Mouse (Mus musculus): ENCODE data around the gene Kynu. TPM values are rescaled to one million over a fixed set of nuclear protein-coding genes. Genes with fewer than 3 reads are reported as not detected.
A peak's percentile ranks its signal among the peaks of the same experiment; 100 is the strongest.

Gene Kynu
- total RNA-seq, 2 experiments from 2014 or later = not detected

GRCm38 (mm10) chr2:43622844-43623243 is 67.7 kb downstream of the Kynu start:
- intact Hi-C loops (cut with DNase I) = loop anchor here (10.0 kb wide), 1 partner anchor 348 kb away; no protein-coding TSS in a partner anchor
- DNase-seq (ENCODE audit: low spot score in 2 of 2) = no peak

- intact Hi-C loops (cut with DNase I) = no loop called here
- no peak for DNase-seq (ENCODE audit: low spot score in 2 of 2)
Observed at GRCm38 (mm10) chr2:43631786-43632185, 76.7 kb downstream of the Kynu start.

- intact Hi-C loops (cut with DNase I) = no loop called here
- DNase-seq (ENCODE audit: low spot score in 2 of 2) = no peak
Observed at GRCm38 (mm10) chr2:43636498-43636897, 81.4 kb downstream of the Kynu start.

GRCm38 (mm10) chr2:43646962-43647361 is 91.8 kb downstream of the Kynu start:
- intact Hi-C loops (cut with DNase I) = no loop called here
- DNase-seq (ENCODE audit: low spot score in 2 of 2) = no peak

GRCm38 (mm10) chr2:43669588-43669987 is 114.5 kb downstream of the Kynu start:
- intact Hi-C loops (cut with DNase I) = no loop called here
- DNase-seq (ENCODE audit: low spot score in 2 of 2) = no peak

GRCm38 (mm10) chr2:43673619-43674018 is 118.5 kb downstream of the Kynu start:
- DNase-seq (ENCODE audit: low spot score in 2 of 2) = peak; percentile 81 to 85
- intact Hi-C loops (cut with DNase I) = no loop called here

- no peak for DNase-seq (ENCODE audit: low spot score in 2 of 2)
- intact Hi-C loops (cut with DNase I) = no loop called here
Observed at GRCm38 (mm10) chr2:43674098-43674497, 119.0 kb downstream of the Kynu start.

- no peak for DNase-seq (ENCODE audit: low spot score in 2 of 2)
Observed at GRCm38 (mm10) chr2:43675277-43675676, 120.1 kb downstream of the Kynu start.

GRCm38 (mm10) chr2:43690402-43690801 is 135.3 kb downstream of the Kynu start:
- DNase-seq (ENCODE audit: low spot score in 2 of 2) = no peak
- intact Hi-C loops (cut with DNase I) = no loop called here

More at GRCm38 (mm10) chr2:43675277-43675676, 120.1 kb downstream of the Kynu start:
- intact Hi-C loops (cut with DNase I) = no loop called here

- no peak for DNase-seq (ENCODE audit: low spot score in 2 of 2)
- intact Hi-C loops (cut with DNase I) = no loop called here
Observed at GRCm38 (mm10) chr2:43691290-43691689, 136.2 kb downstream of the Kynu start.

GRCm38 (mm10) chr2:43695635-43696034 is 140.5 kb downstream of the Kynu start:
- intact Hi-C loops (cut with DNase I) = no loop called here
- no peak for DNase-seq (ENCODE audit: low spot score in 2 of 2)

- intact Hi-C loops (cut with DNase I) = no loop called here
- DNase-seq (ENCODE audit: low spot score in 2 of 2) = peak in 1 of 2 experiments; percentile 25
Observed at GRCm38 (mm10) chr2:43712611-43713138, 157.5 kb downstream of the Kynu start.

GRCm38 (mm10) chr2:43722446-43723103 is 167.4 kb downstream of the Kynu start:
- peak; percentile 78 to 84 for DNase-seq (ENCODE audit: low spot score in 2 of 2)
- intact Hi-C loops (cut with DNase I) = loop anchor here (1.0 to 5.0 kb wide), 2 partner anchors 130 to 180 kb away; no protein-coding TSS in a partner anchor

- intact Hi-C loops (cut with DNase I) = loop anchor here (1.0 to 5.0 kb wide), 2 partner anchors 129 to 179 kb away; no protein-coding TSS in a partner anchor
- no peak for DNase-seq (ENCODE audit: low spot score in 2 of 2)
Observed at GRCm38 (mm10) chr2:43723104-43723541, 168.0 kb downstream of the Kynu start.

GRCm38 (mm10) chr2:43727181-43727580 is 172.1 kb downstream of the Kynu start:
- intact Hi-C loops (cut with DNase I) = no loop called here
- DNase-seq (ENCODE audit: low spot score in 2 of 2) = no peak

- intact Hi-C loops (cut with DNase I) = no loop called here
Observed at GRCm38 (mm10) chr2:43727693-43728092, 172.6 kb downstream of the Kynu start.

GRCm38 (mm10) chr2:43728831-43729230 is 173.7 kb downstream of the Kynu start:
- DNase-seq (ENCODE audit: low spot score in 2 of 2) = no peak
- intact Hi-C loops (cut with DNase I) = no loop called here

More at GRCm38 (mm10) chr2:43727693-43728092, 172.6 kb downstream of the Kynu start:
- no peak for DNase-seq (ENCODE audit: low spot score in 2 of 2)
